Mouse (Mus musculus) small intestine, adult 2 months (tissue): ENCODE measurements around the gene Adk. TPM values are rescaled to one million over a fixed set of nuclear protein-coding genes. Genes with fewer than 3 reads are reported as not detected.

Source experiments
- H3K27ac ChIP-seq: fragments of 200-500 bp; 2 replicates; pipeline ENCODE4 v1.5.1; 2012; ENCODE audit warnings: low read depth, low read length, control low read depth, inconsistent platforms; ENCODE audit not compliant: insufficient read depth
- H3K27me3 ChIP-seq: fragments of 200-500 bp; 2 replicates; pipeline ENCODE4 v1.6.1; 2012; ENCODE audit warnings: mild to moderate bottlenecking, moderate library complexity, low read length, inconsistent platforms; ENCODE audit not compliant: control insufficient read depth, insufficient read depth
- H3K36me3 ChIP-seq: fragments of 200-500 bp; 2 replicates; pipeline ENCODE4 v1.6.1; 2012; ENCODE audit warnings: mild to moderate bottlenecking, low read length, control low read depth, inconsistent platforms; ENCODE audit not compliant: control insufficient read depth, insufficient read depth
- H3K4me1 ChIP-seq: fragments of 200-500 bp; 2 replicates; pipeline ENCODE4 v1.6.1; 2012; ENCODE audit warnings: low read length, inconsistent platforms, mixed read lengths; ENCODE audit not compliant: control insufficient read depth, insufficient read depth, insufficient read length
- H3K4me3 ChIP-seq: fragments of 200-500 bp; 2 replicates; pipeline ENCODE4 v1.5.1; 2012; ENCODE audit warnings: low read depth, mild to moderate bottlenecking, control low read depth, inconsistent platforms, low read length, moderate library complexity
- CTCF ChIP-seq: fragments of 200-500 bp; IDR thresholded peaks from 2 replicates; pipeline ENCODE4 v1.5.1; 2012; ENCODE audit warnings: low read depth, mild to moderate bottlenecking, control low read depth, inconsistent platforms, low read length, moderate library complexity, mixed read lengths; ENCODE audit not compliant: insufficient replicate concordance, insufficient read length; ENCODE audit errors: extremely low read depth
- POLR2A ChIP-seq: fragments of 200-500 bp; IDR thresholded peaks from 2 replicates; pipeline ENCODE4 v1.6.1; 2012; ENCODE audit warnings: low read depth, mild to moderate bottlenecking, control low read depth, inconsistent platforms, low read length, moderate library complexity
- WGBS: fragments of 180-500 bp; shearing (Covaris S2); methylation state at CpG from one replicate; pipeline ENCODE4 v1.1.7; 2018; 5-methylcytosine and 5-hydroxymethylcytosine counted together
- polyA plus RNA-seq: library from polyadenylated mRNA; depleted of rRNA; stranded (reverse); fragments of >200 nt; gene quantifications from 2 replicates; pipeline ENCODE4 v1.2.3, GENCODE M21; 2012

Gene Adk
- polyA plus RNA-seq, 1 experiment = 37.6 TPM

DNA sequence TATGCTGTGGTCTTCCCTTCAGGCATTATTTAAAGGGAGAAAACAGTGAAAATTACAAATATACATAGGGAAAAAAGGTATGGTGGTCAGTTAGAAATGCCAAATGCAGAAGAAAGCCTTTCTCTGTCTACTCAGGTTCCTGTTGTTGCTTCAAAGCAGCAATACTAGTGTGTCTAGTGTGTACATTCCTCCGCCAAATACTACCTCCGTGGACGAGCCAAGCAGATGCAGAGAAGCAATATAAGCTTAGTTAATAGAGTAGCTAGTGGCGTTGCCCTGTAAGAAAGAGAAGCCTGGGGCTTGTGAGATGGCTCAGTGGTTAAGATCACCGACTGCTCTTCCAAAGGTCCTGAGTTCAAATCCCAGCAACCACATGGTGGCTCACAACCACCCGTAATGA, 359.1 kb downstream of the Adk start:
- no peaks in the 10 kb centered on the region for H3K27me3 ChIP-seq
- H3K4me1 ChIP-seq = no peaks in the 10 kb centered on the region
- WGBS = 94% methylated on average over 6 of the region's 6 CpGs
- no peaks in the 10 kb centered on the region for H3K36me3 ChIP-seq
- no peak for TF ChIP-seq CTCF
- TF ChIP-seq POLR2A = no peak
- no peak overlapping the region for H3K27ac ChIP-seq
- H3K4me3 ChIP-seq = no peak overlapping the region

- WGBS = 89% methylated on average over 7 of the region's 7 CpGs
Observed at GRCm38 (mm10) chr14:21418332-21418731, 366.0 kb downstream of the Adk start.

DNA sequence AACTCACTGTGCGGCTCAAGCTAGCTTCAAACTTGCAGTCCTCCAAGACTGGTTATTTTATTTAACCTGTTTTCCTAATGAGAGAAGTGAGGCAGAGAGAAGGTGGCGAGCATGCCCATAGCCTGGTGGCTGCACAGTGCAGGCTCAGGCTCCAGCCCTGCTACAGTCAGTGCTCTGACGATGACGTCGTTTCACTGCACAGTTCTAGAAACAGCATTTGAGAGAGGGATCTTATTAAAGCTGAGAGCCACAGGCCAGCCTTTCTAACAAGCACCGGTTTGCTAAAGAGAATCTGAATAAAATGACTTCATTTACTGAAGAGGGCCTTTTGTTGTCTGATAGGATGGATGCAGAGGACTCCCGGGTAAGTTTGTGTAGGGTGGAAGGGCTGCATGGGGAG, 375.0 kb downstream of the Adk start:
- Histone ChIP-seq H3K4me1 (peaks cover 5% of the 10 kb centered on the region; the same call in 1 of the 2 replicates), H3K36me3 (peaks cover 7% of the 10 kb centered on the region; the same call in 1 of the 2 replicates), H3K27me3 (no peaks in the 10 kb centered on the region), H3K4me3 (no peak overlapping the region), H3K27ac (no peak overlapping the region)
- WGBS = 75% methylated on average over 7 of the region's 7 CpGs
- TF ChIP-seq CTCF (no peak), POLR2A (no peak)

More at GRCm38 (mm10) chr14:21418332-21418731, 366.0 kb downstream of the Adk start:
- Histone ChIP-seq H3K36me3 (no peaks in the 10 kb centered on the region), H3K27ac (no peak overlapping the region), H3K4me3 (no peak overlapping the region), H3K4me1 (peaks cover 13% of the 10 kb centered on the region; the same call in 1 of the 2 replicates), H3K27me3 (no peaks in the 10 kb centered on the region)
- TF ChIP-seq CTCF (no peak), POLR2A (no peak)

DNA sequence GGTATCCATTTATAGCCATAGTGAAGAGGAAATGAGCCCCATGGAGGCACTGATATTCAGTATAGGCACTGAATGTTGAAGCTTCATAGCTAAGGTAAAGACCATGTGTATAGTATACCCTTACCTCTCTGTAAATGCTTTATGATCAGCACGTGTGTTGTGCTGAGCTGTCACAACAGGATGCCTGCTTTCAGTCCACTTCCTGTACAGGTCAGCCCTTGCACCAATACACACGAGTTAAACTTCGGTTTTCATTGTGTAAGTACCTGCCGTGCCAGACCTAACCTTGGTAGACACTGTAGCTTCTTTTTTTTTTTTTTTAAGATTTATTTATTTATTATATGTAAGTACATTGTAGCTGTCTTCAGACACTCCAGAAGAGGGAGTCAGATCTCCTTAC, 381.0 kb downstream of the Adk start:
- H3K27ac ChIP-seq = no peak overlapping the region
- H3K4me3 ChIP-seq = no peak overlapping the region
- H3K27me3 ChIP-seq = no peaks in the 10 kb centered on the region
- TF ChIP-seq CTCF (no peak), POLR2A (no peak)
- no peaks in the 10 kb centered on the region for H3K4me1 ChIP-seq
- 0 out of 2 replicates have a peak, but pooled peaks cover 3% of the 10 kb centered on the region for H3K36me3 ChIP-seq
- 80% methylated on average over 4 of the region's 4 CpGs for WGBS

GRCm38 (mm10) chr14:21433995-21434394, 381.6 kb downstream of the Adk start:
- H3K36me3 ChIP-seq = 0 out of 2 replicates have a peak, but pooled peaks cover 3% of the 10 kb centered on the region
- no peak overlapping the region for H3K27ac ChIP-seq
- 77% methylated on average over 5 of the region's 5 CpGs for WGBS
- no peaks in the 10 kb centered on the region for H3K27me3 ChIP-seq
- H3K4me3 ChIP-seq = no peak overlapping the region
- no peaks in the 10 kb centered on the region; the same call in 1 of the 2 replicates for H3K4me1 ChIP-seq
- TF ChIP-seq CTCF (no peak), POLR2A (no peak)

DNA sequence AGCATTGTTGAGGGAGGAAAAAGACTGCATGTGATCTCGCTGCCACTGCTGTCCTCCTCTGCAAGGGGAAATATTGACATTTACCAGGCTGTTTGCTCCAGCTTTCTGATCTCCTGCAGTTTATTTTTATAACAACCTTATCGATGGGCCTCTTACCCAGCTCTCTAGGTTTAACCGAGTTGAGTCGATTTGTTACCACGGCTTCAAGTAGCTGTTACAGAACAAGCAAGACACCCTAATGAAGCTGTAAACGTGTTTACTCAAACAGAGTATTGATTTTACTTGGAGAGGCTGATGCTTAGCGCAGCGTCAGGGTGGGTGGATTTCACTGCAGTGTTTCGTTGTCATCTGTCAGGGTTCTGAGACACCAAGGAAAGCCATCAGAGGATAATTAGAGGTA, 382.3 kb downstream of the Adk start:
- WGBS = 32% methylated on average over 9 of the region's 9 CpGs
- Histone ChIP-seq H3K4me3 (no peak overlapping the region), H3K27me3 (no peaks in the 10 kb centered on the region), H3K27ac (no peak overlapping the region), H3K36me3 (0 out of 2 replicates have a peak, but pooled peaks cover 3% of the 10 kb centered on the region), H3K4me1 (no peaks in the 10 kb centered on the region; the same call in 1 of the 2 replicates)
- no peak for TF ChIP-seq CTCF

DNA sequence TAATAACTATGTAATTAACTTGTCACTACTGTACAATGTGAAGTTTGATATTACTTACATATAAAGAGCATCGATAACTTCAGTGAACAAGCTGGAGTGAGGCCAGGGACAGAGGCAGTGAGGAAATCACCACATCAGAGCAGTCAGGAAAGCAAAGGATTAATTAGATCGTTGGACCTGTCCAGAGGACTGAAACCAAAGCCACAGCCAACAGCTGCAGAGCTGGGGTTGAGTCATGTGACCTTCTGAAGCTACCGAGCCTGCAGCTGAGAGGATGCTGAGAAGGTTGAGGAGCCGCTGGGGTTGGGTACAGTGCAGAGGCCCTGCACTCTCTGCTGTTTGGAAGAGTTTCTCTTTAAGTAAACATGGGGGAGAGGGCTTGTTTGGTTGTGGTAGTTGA, 387.4 kb downstream of the Adk start:
- TF ChIP-seq CTCF (no peak), POLR2A (no peak)
- WGBS = 7% methylated on average over 4 of the region's 4 CpGs
- Histone ChIP-seq H3K36me3 (no peaks in the 10 kb centered on the region), H3K4me3 (no peak overlapping the region), H3K27ac (no peak overlapping the region), H3K4me1 (peaks cover 8% of the 10 kb centered on the region; the same call in 1 of the 2 replicates), H3K27me3 (no peaks in the 10 kb centered on the region)
